Mouse (Mus musculus) WW6 (cell line): ENCODE results near the gene Chchd5.
A peak's percentile ranks its signal among the peaks of the same experiment; 100 is the strongest.

Source experiments
- DNase-seq: peaks from one replicate; pipeline ENCODE4 v3.0.0-alpha.2; 2013; ENCODE audit warnings: low read depth, low spot score

The Chchd5 gene

GRCm38 (mm10) chr2:129129412-129129929 lies at the start of gene Chchd5:
Gene Chchd5 (plus strand): TSS chr2:129129700.
- DNase-seq: peak; percentile 89

GRCm38 (mm10) chr2:129081097-129081496 lies 48.4 kb upstream of the Chchd5 start:
- no peak for DNase-seq

GRCm38 (mm10) chr2:129083514-129083913 lies 46.0 kb upstream of the Chchd5 start:
- DNase-seq: no peak

- no peak for DNase-seq
Measured at GRCm38 (mm10) chr2:129084959-129085358, 44.5 kb upstream of the Chchd5 start.

GRCm38 (mm10) chr2:129087520-129087919 lies 42.0 kb upstream of the Chchd5 start:
- no peak for DNase-seq

- no peak for DNase-seq
Measured at GRCm38 (mm10) chr2:129090370-129090769, 39.1 kb upstream of the Chchd5 start.

GRCm38 (mm10) chr2:129092810-129093209 lies 36.7 kb upstream of the Chchd5 start:
- DNase-seq: no peak

- DNase-seq: no peak
Measured at GRCm38 (mm10) chr2:129093926-129094724, 35.4 kb upstream of the Chchd5 start.

- DNase-seq: peak; percentile 86
Measured at GRCm38 (mm10) chr2:129100784-129101310, 28.7 kb upstream of the Chchd5 start, which contains the start of gene Polr1b. Gene Polr1b (plus strand): TSS chr2:129100995.

GRCm38 (mm10) chr2:129112924-129113323 lies 16.6 kb upstream of the Chchd5 start:
- DNase-seq: no peak

- no peak for DNase-seq
Measured at GRCm38 (mm10) chr2:129115706-129116367, 13.7 kb upstream of the Chchd5 start.

GRCm38 (mm10) chr2:129116368-129116739 lies 13.1 kb upstream of the Chchd5 start:
- DNase-seq: no peak

GRCm38 (mm10) chr2:129118061-129118460 lies 11.4 kb upstream of the Chchd5 start:
- DNase-seq: no peak

- DNase-seq: no peak
Measured at GRCm38 (mm10) chr2:129121986-129122385, 7.5 kb upstream of the Chchd5 start.

- no peak for DNase-seq
Measured at GRCm38 (mm10) chr2:129129987-129130545, 566 bp downstream of the Chchd5 start.

- no peak for DNase-seq
Measured at GRCm38 (mm10) chr2:129130776-129131175, 1.3 kb downstream of the Chchd5 start.

GRCm38 (mm10) chr2:129132231-129132630 lies 2.7 kb downstream of the Chchd5 start:
- DNase-seq: no peak

- DNase-seq: no peak
Measured at GRCm38 (mm10) chr2:129133006-129133805, 3.7 kb downstream of the Chchd5 start.

- DNase-seq: no peak
Measured at GRCm38 (mm10) chr2:129139906-129140305, 10.4 kb downstream of the Chchd5 start.

GRCm38 (mm10) chr2:129148836-129149235 lies 19.3 kb downstream of the Chchd5 start:
- no peak for DNase-seq

- DNase-seq: no peak
Measured at GRCm38 (mm10) chr2:129150386-129150785, 20.9 kb downstream of the Chchd5 start.
